Mouse (Mus musculus) embryonic fibroblast, embryonic 13.5 days (primary cell): ENCODE results near the gene Atat1.

Experiments
- CTCF ChIP-seq: IDR thresholded peaks from 2 replicates; pipeline ENCODE4 v1.5.1; 2011; ENCODE audit warnings: mild to moderate bottlenecking, control low read depth, low read length, moderate library complexity, borderline replicate concordance; ENCODE audit not compliant: insufficient read depth
- POLR2A ChIP-seq: IDR thresholded peaks from 2 replicates; pipeline ENCODE4 v1.6.1; 2011; ENCODE audit warnings: low read depth, mild to moderate bottlenecking, control low read depth, low read length, moderate library complexity

DNA sequence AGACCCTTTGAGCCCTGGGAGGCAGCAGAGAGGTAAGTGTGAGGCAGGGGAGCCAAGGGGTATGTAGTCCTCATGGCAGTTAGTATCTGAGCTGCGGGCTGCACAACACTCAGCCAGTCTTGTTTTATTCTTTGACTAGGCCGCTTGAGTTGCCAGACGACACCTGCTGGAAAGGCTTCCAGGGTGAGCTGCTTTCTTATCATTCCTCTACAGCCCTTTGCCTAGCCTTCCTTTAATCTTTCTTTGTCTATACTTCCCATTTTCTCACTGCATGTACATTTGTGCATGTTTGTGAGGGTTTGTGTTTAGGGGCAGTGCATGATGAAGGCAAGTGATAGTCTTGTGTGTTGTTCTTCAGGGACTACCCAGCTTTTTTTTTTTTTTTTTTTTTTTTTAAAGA lies 58.9 kb downstream of the Atat1 start:
- TF ChIP-seq POLR2A (no peak), CTCF (no peak)
